Mouse (Mus musculus) CD8-positive naive resting alpha-beta T cell, adult 2 months (primary cell): ENCODE measurements at regions not wholly inside any gene's neighbourhood (a gene's known extent, or its start where the extent isn't known, plus 50 kb on each side); places are given as distances from the start of the nearest gene placed in this dataset.

Source experiments
- DNase-seq, 2 experiments: peaks; one replicate each; pipeline ENCODE4 v3.0.0; 2022; ENCODE audit warnings: low read depth in 2 of 2, low spot score in 2 of 2

GRCm38 (mm10) chr6:31615426-31615970 is 51.7 kb upstream of the Podxl start:
- no peak for DNase-seq

DNA sequence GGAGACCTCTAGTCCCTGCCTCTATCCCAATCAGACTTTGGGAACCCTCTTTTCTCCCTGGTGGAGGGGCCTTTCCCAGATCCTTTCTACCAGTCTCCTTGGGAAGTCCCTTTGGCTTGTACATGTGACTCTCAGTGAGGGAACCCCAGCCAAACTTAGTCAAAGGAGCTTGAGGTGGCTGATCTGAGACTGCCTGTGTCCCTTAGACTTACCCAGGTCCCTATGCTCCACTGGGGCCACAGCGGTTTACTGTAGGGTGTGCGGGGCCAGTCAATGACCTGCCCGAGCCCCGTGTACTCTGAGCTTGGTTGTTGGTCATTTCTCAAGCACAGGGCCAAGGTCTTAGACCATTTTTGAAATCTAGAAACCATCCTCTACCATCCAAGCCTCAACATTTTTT is 50.8 kb upstream of the Podxl start:
- no peak for DNase-seq

- DNase-seq: no peak
These were observed 50.0 kb upstream of the Podxl start for GRCm38 (mm10) chr6:31613590-31614319.
